Mouse (Mus musculus): ENCODE results near the gene Dse. TPM values are rescaled to one million over a fixed set of nuclear protein-coding genes. Genes with fewer than 3 reads are reported as not detected.

Gene Dse
- polyA plus RNA-seq, 1 experiment = 3.8 TPM

DNA sequence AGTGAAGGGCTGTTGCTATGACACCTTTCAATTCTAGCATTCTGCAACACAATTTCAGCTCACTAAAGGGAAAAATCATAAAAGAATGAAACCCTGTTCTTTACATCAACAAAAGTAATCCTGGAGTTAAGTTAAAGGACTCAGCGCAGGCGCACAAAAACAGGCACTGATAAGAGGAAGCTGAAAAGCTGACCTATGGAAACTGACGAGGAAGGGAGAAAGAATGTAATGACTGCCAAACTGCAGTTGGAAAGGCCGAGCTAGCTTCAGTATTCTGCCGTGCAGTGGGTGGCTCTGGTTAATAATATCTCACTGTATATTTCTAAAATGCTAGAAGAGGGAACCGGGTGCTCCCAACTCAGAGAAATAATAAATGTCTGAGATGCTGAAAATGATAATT, 69.5 kb downstream of the Dse start:
- no peak for DNase-seq (ENCODE audit: extremely low spot score in 1 of 2, low spot score in 1 of 2)

DNA sequence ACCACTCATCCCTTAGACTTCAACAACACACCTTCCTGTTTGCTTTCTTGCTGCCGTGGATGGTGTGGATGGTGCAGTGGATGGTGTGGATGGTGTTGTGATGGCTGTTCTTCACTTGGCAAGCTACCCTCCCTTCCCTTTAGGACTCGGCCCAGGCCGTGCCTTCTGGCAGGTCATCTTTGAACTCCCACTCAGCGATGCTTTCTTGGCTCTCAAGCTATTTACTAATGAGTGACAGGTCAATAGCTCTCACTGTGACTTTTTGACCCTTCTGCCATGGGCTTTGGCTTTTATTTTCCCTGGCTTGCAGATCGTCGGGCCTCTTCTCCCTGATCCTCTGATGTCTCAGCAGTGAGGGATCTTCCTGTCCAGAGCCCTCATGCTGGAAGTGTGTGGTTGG, 71.1 kb downstream of the Dse start:
- no peak for DNase-seq (ENCODE audit: extremely low spot score in 1 of 2, low spot score in 1 of 2)

DNA sequence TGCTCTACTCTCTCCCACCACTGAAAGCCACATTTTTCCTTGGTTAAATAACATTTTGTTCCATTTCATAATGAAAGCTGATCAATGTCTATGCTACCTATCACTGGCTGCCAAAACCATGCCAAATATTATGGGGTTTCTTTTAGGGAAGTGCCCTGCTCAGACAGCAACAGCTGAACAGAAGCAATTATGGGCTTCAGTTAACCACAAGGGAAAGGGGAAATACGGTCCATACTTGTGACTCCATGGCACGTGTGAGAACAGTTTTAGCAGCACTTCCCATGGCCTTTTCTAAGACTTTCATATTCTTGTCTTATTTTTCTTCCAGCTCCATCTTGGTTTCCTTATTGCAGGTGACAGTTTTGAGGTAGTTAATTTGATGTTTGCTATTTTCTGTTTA, 76.2 kb downstream of the Dse start:
- DNase-seq (ENCODE audit: extremely low spot score in 1 of 2, low spot score in 1 of 2) = no peak

DNA sequence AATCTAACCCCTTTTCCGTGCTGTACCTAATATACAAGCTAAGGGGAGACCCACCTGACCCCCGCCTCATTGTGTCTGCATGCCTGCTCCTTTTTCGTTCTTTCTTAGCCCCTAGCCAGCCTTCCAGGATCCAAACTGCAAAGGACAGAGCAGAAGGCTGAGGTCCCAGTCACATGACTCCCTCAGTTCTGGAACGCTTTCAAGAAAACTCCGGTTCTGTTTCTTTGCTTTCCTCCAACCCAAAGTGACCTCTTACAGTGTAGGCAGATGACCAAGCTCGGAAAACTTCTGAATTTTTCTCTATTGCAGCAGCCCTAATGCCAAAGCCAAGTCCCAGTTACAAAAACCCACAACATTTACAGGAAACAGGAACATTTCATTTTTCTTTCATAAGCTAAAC, 79.1 kb downstream of the Dse start:
- no peak for DNase-seq (ENCODE audit: extremely low spot score in 1 of 2, low spot score in 1 of 2)

DNA sequence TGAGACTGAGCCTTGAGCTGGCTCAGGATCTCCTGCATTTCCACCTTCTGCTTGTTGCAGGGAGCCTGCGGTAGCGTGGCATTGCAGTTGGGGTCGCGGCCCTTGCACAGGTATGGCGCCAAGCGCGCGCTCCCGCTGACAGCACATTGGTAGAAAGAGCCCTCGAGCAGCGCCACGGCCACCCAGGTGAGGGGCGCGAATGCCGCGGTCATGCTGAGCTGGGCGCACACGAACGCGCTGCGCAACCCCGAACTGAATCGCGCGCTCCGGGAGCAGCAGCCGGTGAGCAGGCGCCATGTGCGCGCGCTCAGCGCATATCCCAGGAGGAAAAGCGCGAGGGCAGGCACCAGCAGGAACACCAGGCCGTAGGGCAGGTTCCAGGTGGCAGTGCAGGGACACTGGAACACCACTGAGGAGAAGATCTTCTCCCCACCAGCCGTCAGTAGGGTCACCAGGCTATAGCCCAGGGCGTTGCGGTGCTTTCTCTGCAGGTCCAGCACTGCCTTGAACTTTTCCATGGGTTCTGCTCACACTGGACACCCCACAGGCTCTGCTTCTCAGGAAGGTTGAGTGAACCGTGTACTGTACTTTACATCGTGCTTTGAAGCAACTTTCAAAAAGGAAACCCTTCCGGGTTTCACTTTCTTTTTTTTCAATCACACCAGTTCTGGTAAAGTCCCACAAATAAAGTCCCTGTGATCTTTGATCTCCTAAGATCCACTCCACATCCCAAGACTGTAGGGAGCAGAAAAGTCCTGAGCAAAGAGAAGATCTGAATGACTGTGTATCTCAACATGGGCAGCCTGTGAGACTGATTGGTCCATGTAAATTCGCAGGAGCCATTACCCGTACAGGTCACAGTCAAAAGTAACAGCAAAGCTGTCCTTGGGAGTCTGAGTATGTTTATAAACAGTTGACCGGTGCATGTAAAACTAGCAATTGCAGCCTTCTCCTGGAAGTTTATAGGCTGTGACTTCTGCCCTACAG, 79.8 kb downstream of the Dse start, which contains the start of gene Calhm6:
Gene Calhm6 (minus strand): TSS at position 593 of the 987 bp plus-strand sequence.
- peak in 1 of 2 experiments; percentile 49 for DNase-seq (ENCODE audit: extremely low spot score in 1 of 2, low spot score in 1 of 2)

DNA sequence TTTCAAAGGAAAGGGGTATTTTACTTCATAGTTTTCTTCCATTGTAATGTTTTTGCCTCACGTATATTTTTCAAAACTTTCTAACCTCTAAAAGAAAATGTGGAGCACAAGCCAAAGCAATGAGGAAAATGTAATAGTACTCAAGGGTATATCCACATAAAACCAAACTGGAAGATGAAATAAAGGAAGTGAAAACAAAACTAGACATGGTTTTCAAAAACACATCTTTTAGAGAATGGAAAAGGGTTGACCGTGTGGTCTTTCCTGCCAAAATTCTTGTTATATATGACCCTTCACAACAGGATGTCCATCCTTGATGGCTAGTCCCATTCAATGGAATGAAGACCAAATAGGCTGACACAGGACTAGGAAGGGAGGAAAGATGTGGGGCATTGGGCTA, 89.1 kb downstream of the Dse start:
- no peak for DNase-seq (ENCODE audit: extremely low spot score in 1 of 2, low spot score in 1 of 2)

DNA sequence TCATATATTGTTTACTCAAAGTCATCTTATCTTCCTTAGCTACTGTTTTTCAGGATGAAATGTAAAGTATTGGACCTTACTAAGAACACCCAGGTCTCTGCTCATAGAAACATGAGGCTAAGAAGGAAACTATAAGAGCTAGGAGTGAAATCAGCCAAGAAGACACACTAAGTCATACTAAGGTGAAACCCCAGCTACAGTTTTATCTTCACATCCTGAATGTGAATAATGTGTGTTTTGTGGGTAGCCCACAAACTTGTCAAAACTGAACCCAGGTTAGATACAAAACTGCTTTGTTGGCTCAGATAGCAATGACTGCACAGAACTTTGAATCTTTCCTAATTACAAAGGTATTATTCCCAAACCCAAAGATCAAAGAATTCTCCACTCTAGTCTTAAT, 89.7 kb downstream of the Dse start:
- no peak for DNase-seq (ENCODE audit: extremely low spot score in 1 of 2, low spot score in 1 of 2)

DNA sequence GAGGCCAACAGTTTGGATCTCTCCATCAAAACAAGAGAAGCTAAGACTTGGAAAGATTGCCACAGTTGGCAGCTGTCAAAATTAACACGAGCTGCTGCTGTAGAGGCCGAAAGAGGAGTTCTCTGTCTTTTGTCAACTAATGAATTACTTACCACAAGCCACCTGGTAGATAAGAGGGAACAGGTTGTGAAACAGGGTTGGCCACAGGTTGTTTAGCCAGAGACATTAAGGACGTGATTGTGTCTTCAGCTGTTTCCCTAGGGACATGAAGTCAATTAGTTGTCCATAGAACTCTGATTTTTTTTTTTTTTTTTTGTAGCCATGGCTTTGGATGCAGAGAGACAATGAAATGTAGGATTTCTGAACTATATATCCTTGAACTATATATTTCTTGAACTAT, 90.4 kb downstream of the Dse start:
- no peak for DNase-seq (ENCODE audit: extremely low spot score in 1 of 2, low spot score in 1 of 2)

DNA sequence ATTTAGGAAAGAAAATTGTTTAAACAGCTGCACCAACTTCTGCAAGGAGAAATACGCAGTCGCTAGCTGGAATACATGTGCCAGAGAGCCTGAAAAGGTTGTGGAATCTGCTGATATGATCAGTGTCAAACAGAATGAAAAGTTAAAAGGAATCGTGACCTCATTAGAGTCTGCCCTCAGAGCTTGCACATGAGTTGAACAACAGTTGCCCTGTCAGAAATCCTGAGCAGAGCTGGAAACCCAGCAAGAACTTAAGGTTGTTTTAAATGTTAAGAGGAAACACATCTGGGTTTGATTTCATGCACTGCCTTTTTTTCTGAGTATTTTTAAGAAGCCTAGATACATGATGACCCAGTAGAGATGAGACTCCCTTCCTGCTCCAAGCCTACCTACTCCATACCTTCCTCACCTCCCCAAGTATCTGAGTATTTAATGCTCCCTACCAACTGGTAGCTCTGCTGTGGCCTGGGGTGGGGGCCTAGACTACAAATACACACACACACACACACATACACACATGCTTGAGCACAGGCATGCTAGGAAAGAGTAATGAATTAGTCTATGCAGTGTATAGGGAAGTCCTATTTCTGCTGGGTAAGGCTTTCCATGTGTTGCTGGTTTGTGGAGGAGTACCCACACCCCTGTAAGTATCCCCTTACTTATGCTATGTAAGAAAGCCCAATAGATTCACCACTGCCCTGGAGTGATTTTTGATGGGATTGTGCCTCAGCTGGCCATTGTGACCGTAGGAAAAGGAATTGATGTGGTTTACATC, 95.4 kb downstream of the Dse start:
- no peak for DNase-seq (ENCODE audit: extremely low spot score in 1 of 2, low spot score in 1 of 2)

DNA sequence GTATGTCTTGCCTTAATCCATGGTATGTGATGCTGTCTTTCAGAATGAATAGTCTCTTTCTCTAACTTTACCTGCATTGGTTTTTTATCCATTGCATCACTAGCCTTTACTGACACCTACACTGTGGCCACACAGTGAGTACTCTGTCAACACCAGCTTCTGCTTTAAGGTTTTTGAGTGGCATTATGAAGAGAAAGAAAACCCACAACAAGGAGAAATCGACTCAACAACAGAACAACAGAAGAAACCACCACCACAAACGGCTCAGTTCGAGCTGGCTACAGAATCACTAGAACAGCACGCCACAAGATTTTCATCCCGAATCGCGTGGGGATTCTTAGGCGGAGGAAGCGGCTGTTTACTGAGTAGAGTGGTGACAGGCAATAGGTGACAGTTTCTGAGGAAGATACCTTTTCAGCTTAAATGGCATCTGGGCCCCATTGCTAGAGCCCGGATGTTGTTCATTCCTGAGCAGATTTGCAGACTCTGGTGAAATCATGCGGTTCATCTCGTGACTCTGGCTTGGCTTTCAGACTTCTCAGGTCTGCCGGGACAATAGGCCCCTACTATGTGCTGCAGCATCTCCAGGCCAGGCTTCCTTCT, 96.6 kb downstream of the Dse start:
- DNase-seq (ENCODE audit: extremely low spot score in 1 of 2, low spot score in 1 of 2) = no peak

Other genes with a start within 250 kb of the Dse start
- 60.9 and 78.0 TPM in 2 replicates for gene Rwdd1, start 188.1 kb downstream of the Dse start, polyA plus RNA-seq (2012; rRNA removed)
- not detected in 2 replicates for gene Trappc3l, start 170.1 kb downstream of the Dse start, polyA plus RNA-seq (2012; rRNA removed)
- not detected in 2 replicates for gene Calhm4, start 163.4 kb downstream of the Dse start, polyA plus RNA-seq (2012; rRNA removed)
- 1.4 and 1.8 TPM in 2 replicates for gene Calhm5, start 111.2 kb downstream of the Dse start, polyA plus RNA-seq (2012; rRNA removed)
- 0.44 and 0.50 TPM in 2 replicates for gene Calhm6, start 79.7 kb downstream of the Dse start, polyA plus RNA-seq (2012; rRNA removed)
- 103 and 105 TPM in 2 replicates for gene Tspyl1, start 74.5 kb upstream of the Dse start, polyA plus RNA-seq (2012; rRNA removed)
- 289 and 295 TPM in 2 replicates for gene Tspyl4, start 89.7 kb upstream of the Dse start, polyA plus RNA-seq (2012; rRNA removed)
- 0.25 and 0.26 TPM in 2 replicates for gene Col10a1, start 182.3 kb upstream of the Dse start, polyA plus RNA-seq (2012; rRNA removed)
- 1.6 and 2.4 TPM in 2 replicates for gene Nt5dc1, start 210.8 kb upstream of the Dse start, polyA plus RNA-seq (2012; rRNA removed)

All from frontal cortex, adult 2 months (tissue).